Mouse (Mus musculus) heart, postnatal 0 days (tissue): Measurements from ENCODE around the gene Ints1. TPM values are rescaled to one million over a fixed set of nuclear protein-coding genes. Genes with fewer than 3 reads are reported as not detected.
A peak's percentile ranks its signal among the peaks of the same experiment; 100 is the strongest.

Experiments
- ATAC-seq: fragments of 200-750 bp; cut with Nextera tagmentation; 2 replicates; pipeline ENCODE4 v1.8.0; 2017; ENCODE audit warnings: low read depth, moderate number of reproducible peaks, moderate library complexity; ENCODE audit not compliant: insufficient read depth
- DNase-seq: peaks from one replicate; pipeline ENCODE4 v3.0.0-alpha.2; 2016; ENCODE audit warnings: low spot score
- H3K27ac ChIP-seq: fragments of 300-500 bp; sonication (generic); 2 replicates; pipeline ENCODE4 v1.5.1; 2014; ENCODE audit warnings: low read depth, mild to moderate bottlenecking
- H3K27me3 ChIP-seq: fragments of 300-500 bp; sonication (generic); 2 replicates; pipeline ENCODE4 v1.6.1; 2014; ENCODE audit warnings: low read length, mixed read lengths; ENCODE audit not compliant: control insufficient read depth, insufficient read depth
- H3K36me3 ChIP-seq: fragments of 300-500 bp; sonication (generic); replicated peaks from 2 replicates; pipeline ENCODE4 v1.6.1; 2014; ENCODE audit warnings: low read length, mixed read lengths; ENCODE audit not compliant: control insufficient read depth, insufficient read depth
- H3K4me1 ChIP-seq: fragments of 300-500 bp; sonication (generic); 2 replicates; pipeline ENCODE4 v1.6.1; 2014; ENCODE audit warnings: antibody characterized with exemption; ENCODE audit not compliant: control insufficient read depth, insufficient read depth
- H3K4me2 ChIP-seq: fragments of 300-500 bp; sonication (generic); 2 replicates; pipeline ENCODE4 v1.6.1; 2014; ENCODE audit warnings: low read depth, mild to moderate bottlenecking, low read length, moderate library complexity
- H3K4me3 ChIP-seq: fragments of 300-500 bp; sonication (generic); 2 replicates; pipeline ENCODE4 v1.5.1; 2014; ENCODE audit warnings: low read depth, low read length
- H3K9ac ChIP-seq: fragments of 300-500 bp; sonication (generic); replicated peaks from 2 replicates; pipeline ENCODE4 v1.6.1; 2014; ENCODE audit warnings: low read depth, low read length, mixed read lengths
- H3K9me3 ChIP-seq: fragments of 300-500 bp; sonication (generic); replicated peaks from 2 replicates; pipeline ENCODE4 v1.6.1; 2016; ENCODE audit warnings: low read length; ENCODE audit not compliant: control insufficient read depth
- CTCF ChIP-seq: IDR thresholded peaks from 2 replicates; pipeline ENCODE4 v1.5.1; 2016; ENCODE audit warnings: antibody characterized with exemption, control low read depth, low read depth
- EP300 ChIP-seq: IDR thresholded peaks from 2 replicates; pipeline ENCODE4 v1.6.1; 2016; ENCODE audit warnings: antibody characterized with exemption, low read depth
- WGBS: fragments of 180-500 bp; shearing (Covaris S2); extraction: QIAGEN DNeasy Blood & Tissue Kit; methylation state at CpG from one replicate; pipeline ENCODE4 v1.1.7; 2014; 5-methylcytosine and 5-hydroxymethylcytosine counted together
- polyA plus RNA-seq: library from polyadenylated mRNA; unstranded; fragments of >200 nt; fragmentation: Nextera tagmentation; extraction: Ambion mirVana; gene quantifications from 2 replicates; pipeline ENCODE4 v1.2.1, GENCODE M21; 2015
- total RNA-seq: library from RNA; depleted of rRNA; stranded (reverse); fragments of >200 nt; gene quantifications from 2 replicates; pipeline ENCODE4 v1.2.3, GENCODE M21; 2014; ENCODE audit warnings: low replicate concordance

The Ints1 gene
- total and polyA plus RNA-seq, 2 experiments from 2014 or later = 10.6 to 92.0 TPM

- peaks cover 8% of the 10 kb centered on the region; the same call in 1 of the 2 replicates for H3K27me3 ChIP-seq
- DNase-seq (no peak), ATAC-seq (no peak)
- peaks cover 6% of the 10 kb centered on the region for H3K4me1 ChIP-seq
- no peak overlapping the region for H3K4me2 ChIP-seq
- no peak for TF ChIP-seq EP300
- no peaks in the 10 kb centered on the region for H3K36me3 ChIP-seq
- H3K9ac ChIP-seq = no peak overlapping the region
- H3K27ac ChIP-seq = no peak overlapping the region
- 65% methylated on average over 20 of the region's 20 CpGs for WGBS
- H3K9me3 ChIP-seq = no peaks in the 10 kb centered on the region
- H3K4me3 ChIP-seq = no peak overlapping the region
Observed at GRCm38 (mm10) chr5:139812398-139813125, 37.1 kb upstream of the Ints1 start.

- peaks cover 6% of the 10 kb centered on the region for H3K4me1 ChIP-seq
- no peak for DNase-seq
- H3K27ac ChIP-seq = no peak overlapping the region
- ATAC-seq = peak; percentile 10; the same call in 1 of the 2 replicates
- no peak overlapping the region for H3K4me2 ChIP-seq
- WGBS = 61% methylated on average over 15 of the region's 15 CpGs
- H3K9ac ChIP-seq = no peak overlapping the region
- H3K9me3 ChIP-seq = no peaks in the 10 kb centered on the region
- TF ChIP-seq EP300 (no peak), CTCF (no peak)
- no peaks in the 10 kb centered on the region for H3K36me3 ChIP-seq
- peaks cover 8% of the 10 kb centered on the region; the same call in 1 of the 2 replicates for H3K27me3 ChIP-seq
- no peak overlapping the region for H3K4me3 ChIP-seq
Observed at GRCm38 (mm10) chr5:139811677-139812397, 36.4 kb upstream of the Ints1 start.

GRCm38 (mm10) chr5:139809397-139809796 is 33.9 kb upstream of the Ints1 start:
- Histone ChIP-seq H3K4me2 (no peak overlapping the region), H3K9me3 (no peaks in the 10 kb centered on the region), H3K4me1 (peaks cover 2% of the 10 kb centered on the region; the same call in 1 of the 2 replicates), H3K27ac (no peak overlapping the region), H3K9ac (no peak overlapping the region), H3K36me3 (no peaks in the 10 kb centered on the region), H3K4me3 (no peak overlapping the region), H3K27me3 (peaks cover 8% of the 10 kb centered on the region; the same call in 1 of the 2 replicates)
- ATAC-seq (no peak), DNase-seq (no peak)
- TF ChIP-seq CTCF = peak; percentile 6; the same call in 1 of the 2 replicates
- no peak for TF ChIP-seq EP300
- WGBS = 49% methylated on average over 4 of the region's 4 CpGs

- ATAC-seq (no peak), DNase-seq (no peak)
- TF ChIP-seq EP300 (no peak), CTCF (no peak)
- 85% methylated on average over 8 of the region's 8 CpGs for WGBS
- Histone ChIP-seq H3K9ac (no peak overlapping the region), H3K4me1 (peaks cover 14% of the 10 kb centered on the region), H3K27ac (no peak overlapping the region), H3K4me2 (no peak overlapping the region), H3K27me3 (no peaks in the 10 kb centered on the region), H3K36me3 (peaks cover 17% of the 10 kb centered on the region), H3K4me3 (no peak overlapping the region), H3K9me3 (no peaks in the 10 kb centered on the region)
Observed at GRCm38 (mm10) chr5:139805924-139806323, 30.4 kb upstream of the Ints1 start.

GRCm38 (mm10) chr5:139804573-139805111 is 29.2 kb upstream of the Ints1 start:
- no peak overlapping the region for H3K4me2 ChIP-seq
- TF ChIP-seq EP300 (no peak), CTCF (no peak)
- no peak overlapping the region for H3K9ac ChIP-seq
- H3K27ac ChIP-seq = peak overlapping the region; percentile 49
- H3K27me3 ChIP-seq = no peaks in the 10 kb centered on the region
- H3K9me3 ChIP-seq = no peaks in the 10 kb centered on the region
- no peak for ATAC-seq
- DNase-seq = no peak
- H3K4me3 ChIP-seq = no peak overlapping the region
- 66% methylated on average over 11 of the region's 11 CpGs for WGBS
- peaks cover 14% of the 10 kb centered on the region for H3K4me1 ChIP-seq
- H3K36me3 ChIP-seq = peaks cover 29% of the 10 kb centered on the region
